Mouse (Mus musculus): ENCODE measurements around the gene Maml2.
A peak's percentile ranks its signal among the peaks of the same experiment; 100 is the strongest.
"Not testable (repeated sequence)": the region's sequence is repeated elsewhere in the genome, so short reads cannot be mapped to it uniquely, and the experiment has no call there.

The Maml2 gene

DNA sequence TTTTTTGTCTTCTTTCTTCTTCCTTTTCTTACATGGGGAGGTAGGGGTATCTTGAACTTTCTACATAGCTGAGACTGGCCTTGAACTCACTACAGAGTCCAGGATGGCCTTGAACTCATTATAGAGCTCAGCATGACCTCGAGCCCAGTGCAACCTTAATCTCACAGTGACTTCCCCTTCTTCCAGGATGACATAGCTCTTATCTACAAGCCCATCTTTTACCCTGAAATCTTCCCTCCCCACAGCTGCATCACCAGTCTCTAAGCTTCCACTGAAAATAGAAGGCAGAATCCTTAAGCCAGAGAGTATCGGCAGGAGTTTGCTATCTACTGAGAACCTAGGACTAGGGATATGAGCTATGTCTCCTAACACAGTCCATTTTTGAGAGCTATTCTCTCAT is 375.5 kb downstream of the Maml2 start:
- no peak for DNase-seq (ENCODE audit: low spot score in 2 of 2)

DNA sequence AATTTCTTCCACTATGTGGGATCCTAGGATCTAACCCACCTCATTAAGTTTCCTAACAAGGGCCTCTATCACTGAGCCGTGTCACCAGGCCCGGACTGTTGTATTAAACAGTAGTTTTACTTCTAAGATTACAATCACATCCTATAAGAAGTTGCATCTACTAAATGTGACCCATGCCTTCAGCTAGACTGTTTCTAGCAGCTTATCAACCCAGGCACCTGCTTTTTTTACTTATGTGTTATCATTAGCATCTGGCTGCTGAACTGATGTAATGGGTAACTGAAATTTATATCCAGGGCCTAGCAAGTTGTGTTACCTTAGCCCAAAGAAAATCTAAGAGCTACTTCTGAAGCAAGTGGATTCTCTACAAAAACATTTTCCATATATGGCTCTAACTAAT is 380.3 kb downstream of the Maml2 start:
- DNase-seq (ENCODE audit: low spot score in 2 of 2) = no peak

DNA sequence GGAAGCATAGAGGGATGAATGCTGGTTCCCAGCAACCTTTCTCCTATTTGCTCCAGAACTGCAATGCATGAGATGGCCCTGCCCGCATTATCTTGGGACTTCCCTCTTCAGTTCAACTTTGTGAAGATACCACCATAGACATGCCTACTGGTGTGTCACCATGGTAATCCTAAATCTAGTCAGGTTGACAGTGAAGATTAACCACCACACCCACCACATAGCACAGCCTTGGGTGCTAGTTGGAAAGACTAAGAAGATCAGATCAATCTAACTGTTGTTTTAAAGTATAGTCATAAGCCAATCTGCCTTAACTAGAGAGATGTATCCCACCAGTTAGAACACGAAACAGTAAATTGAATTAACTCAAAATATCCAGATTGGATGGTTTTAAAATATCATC is 381.9 kb downstream of the Maml2 start:
- DNase-seq (ENCODE audit: low spot score in 2 of 2) = no peak

DNA sequence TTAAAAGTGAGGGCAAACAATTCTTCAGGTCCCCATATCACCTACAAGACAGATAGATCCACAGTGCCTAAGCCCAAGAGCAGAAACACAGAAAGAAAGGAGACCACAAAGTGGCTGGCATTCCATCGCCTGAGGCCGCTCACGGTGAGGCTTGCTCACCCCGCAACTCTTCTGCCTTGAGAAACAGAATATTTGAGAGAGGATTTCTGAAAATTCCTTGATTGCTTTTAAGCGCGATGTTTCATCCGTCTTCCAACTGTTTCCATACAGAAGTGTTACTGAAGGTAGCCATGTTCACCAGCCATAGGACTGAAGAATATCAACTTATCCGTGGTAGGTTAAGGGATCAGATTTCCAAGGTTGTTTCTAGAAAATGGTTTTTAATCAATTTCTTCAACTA is 383.4 kb downstream of the Maml2 start:
- no peak for DNase-seq (ENCODE audit: low spot score in 2 of 2)

DNA sequence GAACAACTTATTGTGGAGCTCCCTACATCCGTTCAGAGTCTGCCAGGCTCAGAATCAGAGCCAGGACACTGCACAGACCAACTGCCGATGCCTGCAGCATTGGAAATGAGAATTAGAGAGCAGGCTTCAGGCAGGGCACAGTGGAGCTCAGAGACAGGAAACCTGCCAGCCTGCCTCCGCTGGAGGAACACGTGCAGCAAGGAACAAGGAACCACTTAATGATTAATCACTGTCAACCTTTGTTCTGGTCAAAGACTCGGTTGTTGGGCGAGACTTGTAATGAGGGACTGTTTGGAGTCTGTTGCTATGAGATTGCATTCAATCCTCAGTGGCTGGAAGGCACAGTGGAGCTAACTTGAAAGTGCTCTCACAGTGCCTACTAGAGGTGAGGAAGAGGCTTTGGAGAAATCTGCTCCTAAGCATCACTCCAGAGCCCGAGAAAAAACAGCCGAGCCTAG is 383.9 kb downstream of the Maml2 start:
- DNase-seq (ENCODE audit: low spot score in 2 of 2) = peak; percentile 52 to 75

DNA sequence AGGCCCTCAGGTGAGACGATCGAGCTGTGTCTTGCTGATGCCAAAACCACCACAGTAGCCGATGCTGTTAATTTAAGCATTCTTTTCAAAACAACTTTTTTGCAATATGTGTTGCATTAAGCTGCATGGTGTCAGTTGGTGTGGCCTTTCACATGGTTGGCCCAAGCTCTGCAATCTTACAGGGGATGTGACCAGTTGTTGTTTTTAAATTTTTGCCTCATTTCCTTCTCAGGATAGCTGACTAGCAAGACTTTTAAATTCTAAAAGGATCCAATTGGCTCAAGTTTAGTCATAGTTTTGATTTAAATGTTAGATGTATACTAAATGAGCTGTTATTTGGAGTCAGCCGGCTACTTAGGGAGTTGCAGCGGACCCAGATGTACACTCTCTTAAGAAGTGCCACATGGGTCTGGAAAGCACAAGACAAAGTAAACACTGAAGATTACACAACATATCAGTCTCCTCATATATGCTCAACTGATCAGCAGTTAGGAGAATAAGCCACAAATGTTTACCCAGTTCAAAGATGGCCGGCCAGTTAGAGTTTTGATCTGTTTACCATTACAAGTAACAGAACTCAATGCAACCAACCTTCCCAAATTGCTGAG is 386.7 kb downstream of the Maml2 start:
- no peak for DNase-seq (ENCODE audit: low spot score in 2 of 2)

DNA sequence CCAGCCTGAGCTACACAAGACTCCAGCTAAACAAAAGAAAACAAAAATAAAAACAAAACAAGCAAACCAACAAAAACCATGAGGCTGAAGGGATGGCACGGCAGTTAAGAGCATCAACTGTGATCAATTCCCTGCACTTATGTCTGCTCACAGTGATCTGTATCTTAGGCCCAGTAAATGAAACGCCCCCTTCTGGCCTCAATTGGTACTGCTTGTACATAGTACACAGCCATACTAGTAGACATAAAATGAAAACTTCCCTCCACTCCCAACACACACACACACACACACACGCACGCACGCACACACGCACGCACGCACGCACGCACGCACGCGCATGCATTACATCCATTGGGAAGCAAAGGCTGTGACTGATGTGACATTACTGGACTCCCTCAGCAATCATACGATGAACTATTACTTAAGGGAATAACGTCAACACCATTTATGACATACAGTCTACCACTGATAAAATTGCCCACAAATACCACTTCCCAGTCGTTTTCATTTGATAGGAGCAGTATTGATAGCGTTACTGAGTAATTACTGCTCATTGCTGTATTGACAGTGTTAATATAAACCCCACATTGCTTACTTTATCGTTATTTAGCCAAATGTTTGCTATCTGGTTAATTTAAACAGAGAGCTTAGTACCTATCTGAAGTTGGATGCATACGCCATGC is 389.4 kb downstream of the Maml2 start:
- no peak for DNase-seq (ENCODE audit: low spot score in 2 of 2)

DNA sequence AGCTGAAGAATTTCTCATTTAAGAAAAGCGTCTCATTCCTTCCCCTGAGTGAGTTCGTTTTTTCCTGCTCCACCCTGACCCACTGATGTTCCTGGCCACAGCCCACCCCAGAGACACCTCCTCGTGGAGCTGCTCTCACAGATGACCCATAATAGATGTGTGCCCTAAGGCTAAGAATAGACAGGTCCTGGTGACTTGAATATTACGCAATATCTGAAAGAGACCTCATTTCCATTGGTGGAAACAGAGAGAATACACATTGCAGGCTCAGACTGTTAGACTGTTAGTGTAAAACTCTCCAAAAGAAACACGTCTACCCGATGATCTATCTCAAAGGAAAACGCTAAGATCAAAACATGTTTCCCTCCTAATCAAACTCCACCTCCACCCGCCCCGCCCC is 391.2 kb downstream of the Maml2 start:
- no peak for DNase-seq (ENCODE audit: low spot score in 2 of 2)

DNA sequence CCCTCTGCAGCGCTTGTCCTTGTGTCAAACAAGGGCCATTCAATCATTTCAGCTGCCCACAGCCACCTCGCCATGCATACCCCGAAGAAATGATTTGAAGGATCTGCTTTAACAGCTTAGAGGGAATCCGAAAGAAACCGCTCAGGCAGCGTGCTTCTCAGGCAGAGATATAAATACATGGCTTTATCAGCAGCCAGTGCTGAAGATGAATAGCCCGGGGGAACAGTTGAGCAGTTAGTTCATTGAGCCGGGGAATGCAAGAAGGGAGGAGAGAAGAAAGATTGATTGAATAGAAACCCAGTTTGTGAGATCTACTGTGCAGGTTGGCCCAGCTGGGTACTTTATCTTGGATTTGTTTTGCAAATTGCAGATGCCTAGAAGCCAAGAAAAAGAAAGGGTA is 392.6 kb downstream of the Maml2 start:
- no peak for DNase-seq (ENCODE audit: low spot score in 2 of 2)

DNA sequence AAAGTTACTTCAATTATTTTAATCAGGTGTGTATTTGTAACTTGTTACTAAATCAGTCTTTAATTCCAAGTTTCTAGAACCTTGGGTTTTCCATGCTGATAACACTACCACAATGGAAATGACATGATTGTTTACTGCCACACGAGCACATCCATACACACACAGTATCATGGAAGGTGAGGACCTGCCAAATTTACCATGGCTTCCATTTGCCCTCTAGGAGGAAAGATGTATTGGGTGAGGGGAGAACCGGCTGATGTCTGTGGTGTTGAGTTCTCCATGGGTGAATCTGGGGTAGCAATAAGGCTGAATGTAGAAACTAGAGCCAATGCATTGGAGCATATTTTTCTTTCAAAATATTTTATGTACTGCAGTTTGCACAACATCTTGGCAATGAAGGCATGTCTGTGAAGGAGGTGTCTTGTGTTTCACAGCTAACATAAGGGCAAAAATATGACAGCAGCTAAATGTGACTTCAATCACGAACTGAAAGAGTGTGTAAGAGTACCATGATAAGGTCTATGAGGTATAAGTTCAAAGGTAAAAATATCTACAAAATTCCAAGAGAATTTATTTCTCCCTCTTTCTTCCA is 396.0 kb downstream of the Maml2 start:
- peak in 1 of 2 experiments; percentile 12 for DNase-seq (ENCODE audit: low spot score in 2 of 2)

DNA sequence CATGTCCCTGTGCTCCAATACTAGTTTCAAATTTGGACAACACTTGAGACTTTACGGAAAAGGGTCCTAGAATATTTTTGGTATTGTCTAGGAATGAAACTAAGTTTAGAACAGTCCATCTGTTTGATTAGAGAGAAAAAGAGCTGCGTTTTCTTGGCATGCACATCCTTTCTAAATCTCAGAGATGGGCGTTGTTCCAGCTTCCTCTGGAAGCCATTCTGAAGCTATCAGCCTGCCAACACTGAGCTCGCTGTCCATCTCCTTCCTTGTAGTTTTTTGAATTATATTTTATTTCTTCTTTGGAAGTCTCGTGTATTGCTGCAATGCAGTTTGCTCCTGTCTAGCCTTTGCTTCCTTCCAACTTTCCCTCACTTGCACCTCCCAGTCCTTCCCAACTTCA is 396.5 kb downstream of the Maml2 start:
- DNase-seq (ENCODE audit: low spot score in 2 of 2) = peak in 1 of 2 experiments; percentile 55

DNA sequence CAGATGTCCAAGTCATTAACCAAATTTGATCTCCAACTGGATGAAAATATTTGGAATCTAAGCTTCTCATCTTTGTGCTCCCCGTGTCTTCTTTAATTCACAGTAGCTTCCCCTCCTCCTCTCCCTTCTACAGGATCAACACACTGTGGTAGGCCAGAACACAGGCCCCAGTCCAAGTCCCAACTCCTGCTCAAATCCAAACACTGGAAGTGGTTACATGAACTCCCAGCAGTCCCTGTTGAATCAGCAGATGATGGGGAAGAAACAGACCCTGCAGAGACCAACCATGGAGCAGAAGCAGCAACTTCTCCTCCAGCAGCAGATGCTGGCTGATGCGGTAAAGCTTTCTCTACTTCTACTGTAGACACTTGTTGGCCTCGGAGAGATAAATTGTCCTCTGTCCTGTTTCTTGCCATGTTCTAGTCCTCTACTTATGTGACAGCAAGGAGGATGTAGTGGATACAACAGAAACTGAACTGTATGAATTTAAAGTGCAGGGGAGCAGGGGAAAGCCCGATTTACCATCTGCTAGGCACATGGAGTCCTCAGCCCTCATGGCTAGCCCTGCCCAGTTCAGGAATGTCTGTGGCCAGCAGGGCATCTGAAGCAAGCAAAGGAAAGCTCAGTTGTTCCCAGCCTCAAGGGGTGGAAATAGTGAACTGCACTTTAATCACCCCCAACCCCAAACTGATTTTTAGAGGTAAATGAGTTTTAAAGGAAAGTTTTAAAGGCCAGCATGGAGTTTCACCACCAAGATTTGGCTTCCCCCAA is 399.5 kb downstream of the Maml2 start:
- DNase-seq (ENCODE audit: low spot score in 2 of 2) = no peak

DNA sequence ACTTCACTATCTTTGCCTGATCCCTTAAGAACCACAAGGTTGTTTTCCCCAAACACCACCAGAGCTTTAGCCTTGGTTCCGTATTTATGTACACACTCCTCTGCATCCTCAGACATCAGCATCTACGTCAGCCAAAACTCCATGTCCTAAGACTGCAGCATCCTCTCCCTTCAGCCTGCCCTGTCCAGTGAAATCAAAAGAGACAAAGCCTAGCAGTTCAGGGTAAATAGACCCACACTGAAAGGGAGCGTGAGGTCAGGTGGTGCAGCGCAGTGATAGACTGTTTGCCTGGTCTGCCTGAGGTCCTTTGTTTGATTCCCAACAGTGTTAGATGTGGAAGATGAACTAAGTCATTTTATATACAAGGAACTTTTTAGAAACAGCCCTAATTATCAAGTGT is 400.1 kb downstream of the Maml2 start:
- DNase-seq (ENCODE audit: low spot score in 2 of 2) = no peak

DNA sequence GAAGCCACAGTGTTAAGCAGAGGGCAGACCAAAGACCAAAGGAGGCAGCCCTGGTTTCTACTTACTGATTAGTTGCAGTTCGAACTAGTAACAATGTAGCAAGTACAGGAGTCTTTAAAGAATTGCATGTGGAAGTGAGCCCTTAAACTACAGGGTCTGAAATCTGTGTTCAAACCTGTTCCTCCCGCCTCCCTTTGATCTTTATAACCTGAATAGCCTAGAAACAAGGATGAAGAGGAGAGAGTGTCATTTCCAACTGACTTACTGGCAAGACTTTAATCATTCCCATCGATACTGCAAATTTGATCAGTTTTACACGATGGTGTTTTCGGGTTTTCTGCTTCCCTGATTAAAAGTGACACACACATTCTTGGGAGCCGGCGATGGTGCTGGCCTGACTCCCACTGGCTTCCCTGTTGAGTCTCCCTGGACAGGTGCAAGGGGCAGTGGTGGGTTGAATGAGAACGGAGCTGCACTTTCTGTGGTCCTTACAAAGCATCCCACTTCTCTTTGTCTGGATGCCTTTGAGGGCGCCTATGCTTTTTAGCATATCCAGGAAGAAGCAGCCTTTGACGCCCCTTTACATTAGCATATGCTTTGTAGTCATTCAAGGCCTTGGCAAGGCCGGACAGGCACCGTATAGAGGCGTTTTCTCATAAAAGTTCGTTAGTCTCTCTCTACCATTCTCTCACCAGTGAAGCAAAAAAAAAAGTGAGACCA is 401.5 kb downstream of the Maml2 start:
- DNase-seq (ENCODE audit: low spot score in 2 of 2) = no peak

DNA sequence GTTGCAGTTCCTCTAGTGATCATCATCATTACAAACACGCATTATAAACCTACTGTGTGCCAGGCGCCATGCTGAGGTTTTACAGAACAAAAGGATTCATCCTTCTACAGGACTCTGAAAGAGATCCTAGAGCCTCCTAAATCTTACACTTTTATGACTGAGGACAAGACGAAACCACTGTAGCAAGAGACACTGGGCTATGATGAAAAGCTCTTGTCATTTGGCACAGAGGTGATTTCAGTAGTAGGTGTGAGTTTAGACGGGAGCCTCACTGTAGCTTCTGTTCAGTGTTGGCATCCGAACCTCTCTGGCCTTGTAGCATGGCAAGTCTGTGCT is 402.0 kb downstream of the Maml2 start:
- no peak for DNase-seq (ENCODE audit: low spot score in 2 of 2)

DNA sequence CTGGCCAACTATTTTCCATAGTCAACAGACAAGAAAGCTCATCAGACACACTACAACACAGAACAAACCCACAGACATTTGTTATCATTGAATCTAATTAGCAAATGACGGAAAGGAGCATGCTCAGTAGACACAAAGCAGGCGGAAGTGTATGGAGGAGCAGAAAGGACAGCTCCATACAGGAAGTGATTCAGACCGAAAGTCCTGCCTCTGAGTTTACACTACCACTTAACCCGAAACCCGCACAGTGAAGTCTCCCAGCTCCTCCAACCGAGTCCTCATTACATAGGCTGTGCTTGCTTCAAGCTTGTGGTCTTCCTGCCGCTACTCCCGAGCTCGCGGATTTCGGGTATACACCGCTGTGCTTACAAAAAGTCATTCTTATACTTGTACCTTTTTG is 404.0 kb downstream of the Maml2 start:
- peak in 1 of 2 experiments; percentile 20 for DNase-seq (ENCODE audit: low spot score in 2 of 2)

DNA sequence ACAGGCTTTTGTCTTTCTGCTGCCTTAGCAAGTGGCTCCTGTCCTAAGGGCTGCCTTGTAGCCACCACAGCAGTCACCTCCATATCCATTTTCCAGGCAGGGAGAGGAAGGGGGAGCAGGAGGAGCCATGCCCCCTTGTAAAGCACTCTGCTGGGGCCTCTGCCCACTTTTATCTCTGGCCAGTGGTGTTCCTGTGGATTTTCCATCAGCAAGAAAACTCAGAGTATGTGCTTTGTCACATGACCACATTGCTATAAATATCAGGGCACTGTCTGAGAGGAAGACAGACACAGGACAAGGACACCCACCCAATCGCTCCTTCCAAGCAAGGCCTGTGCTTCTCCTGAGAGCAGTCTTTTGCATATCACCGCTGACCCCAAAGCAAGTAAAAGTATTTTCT is 405.3 kb downstream of the Maml2 start:
- DNase-seq (ENCODE audit: low spot score in 2 of 2) = no peak

DNA sequence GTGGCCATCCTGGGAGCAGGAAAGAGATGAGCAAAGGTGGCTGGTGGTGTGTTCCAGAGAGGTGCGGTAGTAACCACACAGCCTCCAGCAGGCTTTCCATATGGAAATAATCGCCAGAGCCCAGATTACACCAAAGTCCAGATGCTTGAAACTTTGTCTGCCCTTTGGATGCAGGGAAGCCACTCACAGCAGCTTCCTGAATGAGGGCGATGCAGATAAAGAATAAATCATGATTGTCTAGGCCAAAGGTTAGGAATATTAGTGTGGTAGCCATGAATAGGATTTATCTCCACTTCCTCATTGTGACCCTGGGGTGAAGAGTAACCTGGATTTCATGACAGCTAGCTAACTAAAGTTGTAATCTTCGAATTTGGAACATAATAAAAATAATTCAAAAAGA is 407.2 kb downstream of the Maml2 start:
- no peak for DNase-seq (ENCODE audit: low spot score in 2 of 2)

DNA sequence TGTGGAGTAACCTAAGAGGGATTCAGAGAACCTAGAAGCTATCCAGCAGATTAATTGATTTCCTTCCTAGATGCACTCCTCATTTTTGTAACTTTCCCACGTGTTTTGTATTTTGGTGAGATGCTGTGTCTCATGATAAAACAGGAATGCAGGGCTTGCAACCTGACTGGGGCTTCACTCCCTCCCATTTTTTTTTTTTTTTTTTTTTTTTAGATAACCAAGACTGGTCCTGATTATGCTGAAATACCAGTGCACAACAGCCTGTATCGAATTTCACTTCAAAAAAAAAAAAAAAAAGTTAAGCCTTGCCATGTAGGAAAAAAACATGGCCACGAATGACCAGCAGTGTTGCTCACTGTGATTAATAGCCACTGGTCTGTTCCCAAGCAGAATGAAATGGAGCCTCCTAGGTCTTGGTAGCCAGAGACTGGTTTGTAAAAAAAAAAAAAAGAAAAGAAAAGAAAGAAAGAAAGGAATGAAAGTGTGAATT is 409.4 kb downstream of the Maml2 start:
- DNase-seq (ENCODE audit: low spot score in 2 of 2) = no peak

DNA sequence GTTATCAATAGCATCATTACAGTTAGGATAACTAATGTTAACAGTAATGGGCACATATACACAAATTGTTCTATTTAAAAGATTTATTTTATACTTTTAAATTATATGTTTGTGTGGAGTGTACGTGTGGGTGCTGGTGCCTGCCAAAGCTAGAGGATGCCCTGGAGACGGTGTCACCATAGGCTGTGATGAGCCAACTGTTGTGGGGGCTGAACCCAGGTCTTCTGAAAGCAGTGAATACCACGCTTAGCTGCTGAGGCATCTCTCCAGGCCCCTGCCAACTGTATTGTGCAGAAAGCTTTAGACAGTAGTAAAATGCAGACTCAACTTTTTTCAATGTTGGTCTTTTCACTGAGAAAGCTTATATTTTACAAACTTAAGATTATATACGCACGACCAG is 411.7 kb downstream of the Maml2 start:
- no peak for DNase-seq (ENCODE audit: low spot score in 2 of 2)

DNA sequence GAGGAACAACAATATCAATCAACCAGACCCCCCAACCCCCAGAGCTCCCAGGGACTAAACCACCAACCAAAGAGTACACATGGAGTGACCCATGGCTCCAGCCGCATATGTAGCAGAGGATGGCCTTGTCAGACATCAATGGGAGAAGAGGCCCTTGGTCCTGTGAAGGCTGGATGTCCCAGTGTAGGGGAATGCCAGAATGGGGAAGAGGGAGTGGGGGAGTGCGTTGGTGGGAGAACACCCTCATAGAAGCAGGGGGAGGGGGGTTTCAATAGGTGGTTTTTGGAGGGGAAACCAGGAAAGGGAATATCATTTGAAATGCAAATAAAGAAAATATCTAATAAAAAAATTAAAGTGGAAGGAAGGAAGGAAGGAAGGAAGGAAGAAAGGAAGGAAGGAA is 418.1 kb downstream of the Maml2 start:
- DNase-seq (ENCODE audit: low spot score in 2 of 2) = not testable (repeated sequence)

Data from left cerebral cortex, adult 9 months (tissue).